Mouse (Mus musculus) MEL (cell line): ENCODE measurements around the gene St7. TPM values are rescaled to one million over a fixed set of nuclear protein-coding genes. Genes with fewer than 3 reads are reported as not detected.

ENCODE experiments used
- DNase-seq: peaks from one replicate; pipeline ENCODE4 v3.0.0; 2011; ENCODE audit warnings: low read depth, low spot score
- H3K27ac ChIP-seq: 2 replicates; pipeline ENCODE4 v1.5.1; 2012; ENCODE audit warnings: low read depth, mild to moderate bottlenecking, control low read depth, low read length, moderate library complexity; ENCODE audit not compliant: control insufficient read depth
- H3K27me3 ChIP-seq, 2 experiments: fragments of 150-350 bp in 1 of 2; sonication (generic) in 1 of 2; 2 replicates each; pipeline ENCODE4 v1.6.1; 2012; ENCODE audit warnings: low read length in 2 of 2, mild to moderate bottlenecking in 2 of 2, improper control_type of control experiment in 1 of 2, moderate library complexity in 1 of 2; ENCODE audit not compliant: insufficient read depth in 2 of 2, control insufficient read depth in 1 of 2
- H3K36me3 ChIP-seq, 2 experiments: 2 replicates each; pipeline ENCODE4 v1.6.1; 2012 to 2014; ENCODE audit warnings: low read length in 2 of 2, improper control_type of control experiment in 1 of 2, inconsistent platforms in 1 of 2, mild to moderate bottlenecking in 1 of 2; ENCODE audit not compliant: insufficient read depth in 2 of 2, control insufficient read depth in 1 of 2
- H3K4me1 ChIP-seq, 2 experiments: fragments of 150-350 bp in 1 of 2; sonication (generic) in 1 of 2; 2 replicates each; pipeline ENCODE4 v1.6.1; 2012; ENCODE audit warnings: low read length in 2 of 2, improper control_type of control experiment in 1 of 2, mild to moderate bottlenecking in 1 of 2; ENCODE audit not compliant: insufficient read depth in 2 of 2, control insufficient read depth in 1 of 2
- H3K4me3 ChIP-seq, 2 experiments: fragments of 150-350 bp in 1 of 2; sonication (generic) in 1 of 2; 2 replicates each; pipeline ENCODE4 v1.5.1; 2012; ENCODE audit warnings: low read depth in 2 of 2, low read length in 2 of 2, mild to moderate bottlenecking in 2 of 2, moderate library complexity in 2 of 2, control low read depth in 1 of 2, improper control_type of control experiment in 1 of 2; ENCODE audit not compliant: control insufficient read depth in 1 of 2, insufficient read depth in 1 of 2
- H3K79me2 ChIP-seq: 2 replicates; pipeline ENCODE4 v1.6.1; 2012; ENCODE audit warnings: mild to moderate bottlenecking, low read length, moderate library complexity; ENCODE audit not compliant: control insufficient read depth, poor library complexity, insufficient read depth
- H3K9ac ChIP-seq: 2 replicates; pipeline ENCODE4 v1.6.1; 2012; ENCODE audit warnings: low read depth, mild to moderate bottlenecking, control low read depth, low read length, moderate library complexity; ENCODE audit not compliant: control insufficient read depth, poor library complexity, severe bottlenecking
- H3K9me3 ChIP-seq: fragments of 150-350 bp; sonication (generic); replicated peaks from 2 replicates; pipeline ENCODE4 v1.6.1; 2012; ENCODE audit warnings: mild to moderate bottlenecking, low read length, improper control_type of control experiment, moderate library complexity; ENCODE audit not compliant: insufficient read depth
- BHLHE40 ChIP-seq: IDR thresholded peaks from 2 replicates; pipeline ENCODE4 v1.6.1; 2012; ENCODE audit warnings: low read depth, mild to moderate bottlenecking, inconsistent platforms, low read length, improper control_type of control experiment, borderline replicate concordance
- CHD1 ChIP-seq: IDR thresholded peaks from 2 replicates; pipeline ENCODE4 v1.6.1; 2012; ENCODE audit warnings: low read depth, mild to moderate bottlenecking, inconsistent platforms, low read length, improper control_type of control experiment
- CTCF ChIP-seq, 3 experiments: IDR thresholded peaks in 2 of 3; conservative IDR thresholded peaks in 1 of 3; 2 replicates each; pipeline ENCODE4 v1.5.1; 2011 to 2012; ENCODE audit warnings: low read length in 3 of 3, low read depth in 2 of 3, mild to moderate bottlenecking in 2 of 3, improper control_type of control experiment in 1 of 3, inconsistent platforms in 1 of 3, mixed read lengths in 1 of 3, moderate library complexity in 1 of 3; ENCODE audit not compliant: control insufficient read depth in 1 of 3, insufficient read depth in 1 of 3, poor library complexity in 1 of 3, severe bottlenecking in 1 of 3
- EP300 ChIP-seq, 2 experiments: IDR thresholded peaks; 2 replicates each; pipeline ENCODE4 v1.6.1; 2011; ENCODE audit warnings: improper control_type of control experiment in 2 of 2, low read length in 2 of 2, low read depth in 1 of 2, mild to moderate bottlenecking in 1 of 2
- GABPA ChIP-seq: IDR thresholded peaks from 2 replicates; pipeline ENCODE4 v1.6.1; 2012; ENCODE audit warnings: low read depth, mild to moderate bottlenecking, inconsistent platforms, low read length, improper control_type of control experiment, moderate library complexity
- GATA1 ChIP-seq: IDR thresholded peaks from 2 replicates; pipeline ENCODE4 v1.6.1; 2011; ENCODE audit warnings: low read depth, low read length, improper control_type of control experiment
- HCFC1 ChIP-seq: IDR thresholded peaks from 2 replicates; pipeline ENCODE4 v1.6.1; 2012; ENCODE audit warnings: low read depth, mild to moderate bottlenecking, inconsistent platforms, low read length, improper control_type of control experiment, moderate library complexity
- JUND ChIP-seq: IDR thresholded peaks from 2 replicates; pipeline ENCODE4 v1.6.1; 2011; ENCODE audit warnings: low read depth, mild to moderate bottlenecking, improper control_type of control experiment, low read length
- KAT2A ChIP-seq: conservative IDR thresholded peaks from 2 replicates; pipeline ENCODE4 v1.6.1; 2012; ENCODE audit warnings: low read depth, low read length, improper control_type of control experiment, inconsistent platforms
- MAFK ChIP-seq: IDR thresholded peaks from 2 replicates; pipeline ENCODE4 v1.6.1; 2011; ENCODE audit warnings: low read depth, mild to moderate bottlenecking, low read length, improper control_type of control experiment, borderline replicate concordance
- MAX ChIP-seq: IDR thresholded peaks from 2 replicates; pipeline ENCODE4 v1.6.1; 2011; ENCODE audit warnings: low read length, improper control_type of control experiment
- MAZ ChIP-seq: IDR thresholded peaks from 2 replicates; pipeline ENCODE4 v1.6.1; 2012; ENCODE audit warnings: low read depth, mild to moderate bottlenecking, inconsistent platforms, low read length, improper control_type of control experiment
- MEF2A ChIP-seq: IDR thresholded peaks from 2 replicates; pipeline ENCODE4 v1.6.1; 2014; ENCODE audit warnings: low read depth, mild to moderate bottlenecking, inconsistent platforms, low read length, improper control_type of control experiment; ENCODE audit not compliant: poor library complexity, insufficient replicate concordance, severe bottlenecking; ENCODE audit errors: extremely low read depth
- MYB ChIP-seq: IDR thresholded peaks from 2 replicates; pipeline ENCODE4 v1.6.1; 2011; ENCODE audit warnings: mild to moderate bottlenecking, low read depth, low read length, improper control_type of control experiment
- MYC ChIP-seq: IDR thresholded peaks from 2 replicates; pipeline ENCODE4 v1.6.1; 2011; ENCODE audit warnings: low read depth, mild to moderate bottlenecking, low read length, improper control_type of control experiment, moderate library complexity
- NRF1 ChIP-seq: IDR thresholded peaks from 2 replicates; pipeline ENCODE4 v1.6.1; 2014; ENCODE audit warnings: low read depth, mild to moderate bottlenecking, inconsistent platforms, low read length, improper control_type of control experiment, moderate library complexity; ENCODE audit not compliant: poor library complexity, insufficient read depth, severe bottlenecking
- POLR2A ChIP-seq, 2 experiments: IDR thresholded peaks; 2 replicates each; pipeline ENCODE4 v1.6.1; 2011 to 2012; ENCODE audit warnings: low read length in 2 of 2, mild to moderate bottlenecking in 2 of 2, control low read depth in 1 of 2, improper control_type of control experiment in 1 of 2, low read depth in 1 of 2, moderate library complexity in 1 of 2; ENCODE audit not compliant: control insufficient read depth in 1 of 2, insufficient read depth in 1 of 2, poor library complexity in 1 of 2
- POLR2AphosphoS5 ChIP-seq: IDR thresholded peaks from 2 replicates; pipeline ENCODE4 v1.6.1; 2012; ENCODE audit warnings: low read depth, borderline replicate concordance, mild to moderate bottlenecking, inconsistent platforms, low read length, moderate library complexity, mixed read lengths
- RAD21 ChIP-seq: IDR thresholded peaks from 2 replicates; pipeline ENCODE4 v1.6.1; 2011; ENCODE audit warnings: mild to moderate bottlenecking, low read depth, low read length, improper control_type of control experiment
- RCOR1 ChIP-seq: IDR thresholded peaks from 2 replicates; pipeline ENCODE4 v1.6.1; 2012; ENCODE audit warnings: low read depth, mild to moderate bottlenecking, inconsistent platforms, low read length, improper control_type of control experiment
- SIN3A ChIP-seq: IDR thresholded peaks from 2 replicates; pipeline ENCODE4 v1.6.1; 2012; ENCODE audit warnings: low read length, improper control_type of control experiment, inconsistent platforms
- SMC3 ChIP-seq: IDR thresholded peaks from 2 replicates; pipeline ENCODE4 v1.6.1; 2011; ENCODE audit warnings: low read depth, low read length, improper control_type of control experiment
- TBP ChIP-seq: IDR thresholded peaks from 2 replicates; pipeline ENCODE4 v1.8.0; 2011; ENCODE audit warnings: low read depth, low read length, improper control_type of control experiment
- TCF12 ChIP-seq: IDR thresholded peaks from 2 replicates; pipeline ENCODE4 v1.6.1; 2014; ENCODE audit warnings: low read depth, mild to moderate bottlenecking, inconsistent platforms, low read length, improper control_type of control experiment, moderate library complexity
- UBTF ChIP-seq: IDR thresholded peaks from 2 replicates; pipeline ENCODE4 v1.6.1; 2012; ENCODE audit warnings: low read depth, mild to moderate bottlenecking, inconsistent platforms, low read length, improper control_type of control experiment, moderate library complexity, borderline replicate concordance; ENCODE audit not compliant: insufficient read depth
- USF2 ChIP-seq, 2 experiments: IDR thresholded peaks; 2 replicates each; pipeline ENCODE4 v1.6.1; 2011 to 2012; ENCODE audit warnings: improper control_type of control experiment in 2 of 2, low read length in 2 of 2, borderline replicate concordance in 1 of 2, inconsistent platforms in 1 of 2, low read depth in 1 of 2, mild to moderate bottlenecking in 1 of 2; ENCODE audit not compliant: insufficient read depth in 1 of 2
- ZC3H11A ChIP-seq: IDR thresholded peaks from 2 replicates; pipeline ENCODE4 v1.6.1; 2012; ENCODE audit warnings: low read depth, mild to moderate bottlenecking, inconsistent platforms, low read length, improper control_type of control experiment
- ZKSCAN1 ChIP-seq: IDR thresholded peaks from 2 replicates; pipeline ENCODE4 v1.6.1; 2012; ENCODE audit warnings: low read depth, mild to moderate bottlenecking, inconsistent platforms, low read length, improper control_type of control experiment, moderate library complexity
- polyA plus RNA-seq, 2 experiments: library from polyadenylated mRNA; stranded (reverse) in 1 of 2; unstranded in 1 of 2; fragments of >175 nt in 1 of 2; fragments of >200 nt in 1 of 2; gene quantifications; 2 replicates each; pipeline versions ENCODE4 v1.2.1 to v1.2.4; 2012; ENCODE audit warnings: low replicate concordance in 2 of 2, low read depth in 1 of 2; ENCODE audit not compliant: insufficient read length in 2 of 2, insufficient read depth in 1 of 2, missing spikeins in 1 of 2
- total RNA-seq: library from RNA; depleted of rRNA; stranded (reverse); fragments of 300-350 nt; gene quantifications from 2 replicates; pipeline ENCODE4 v1.2.3, GENCODE M21; 2012

St7 gene
- total and polyA plus RNA-seq, 3 experiments = 34.4 to 48.5 TPM; not detected in 1

DNA sequence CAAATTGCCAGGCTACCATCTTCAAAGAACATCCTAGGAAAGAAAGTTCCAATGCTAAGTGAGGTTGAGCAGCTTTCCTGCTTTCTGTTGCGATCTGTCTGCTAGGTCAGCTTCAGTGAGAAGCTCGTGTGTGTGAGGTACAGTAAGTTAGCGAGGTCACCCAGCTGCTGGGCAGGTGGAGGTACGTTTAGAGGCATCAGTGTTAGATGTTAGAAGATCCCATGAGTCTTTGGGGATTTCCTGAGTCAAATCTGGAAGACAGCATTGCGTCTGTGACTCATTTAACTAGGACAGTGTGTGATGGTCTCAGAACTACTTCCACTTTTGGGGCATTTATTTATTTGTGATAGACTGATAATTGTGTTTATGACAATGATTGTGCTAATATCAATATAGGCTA is 39.0 kb downstream of the St7 start:
- H3K27ac ChIP-seq = no peak overlapping the region
- TF ChIP-seq JUND = no peak
- TF ChIP-seq SIN3A = no peak
- TF ChIP-seq TCF12 = no peak
- TF ChIP-seq EP300 (IDR thresholded peaks at IDR 0.05; ENCODE audit: low read depth in 1 of 2, low read length in 2 of 2) = no peak
- TF ChIP-seq MEF2A = no peak
- TF ChIP-seq BHLHE40 = no peak
- TF ChIP-seq KAT2A = no peak
- TF ChIP-seq UBTF = no peak
- no peak for TF ChIP-seq ZC3H11A
- no peak for TF ChIP-seq NRF1
- no peak for TF ChIP-seq POLR2A (IDR thresholded peaks at IDR 0.05; ENCODE audit: control insufficient read depth in 1 of 2, insufficient read depth in 1 of 2, low read depth in 1 of 2, low read length in 2 of 2, poor library complexity in 1 of 2)
- no peak for TF ChIP-seq MYC
- no peak for TF ChIP-seq SMC3
- no peak for TF ChIP-seq TBP
- no peak for TF ChIP-seq ZKSCAN1
- no peak for TF ChIP-seq POLR2AphosphoS5
- TF ChIP-seq GABPA = no peak
- H3K27me3 ChIP-seq = no peaks in the 10 kb centered on the region
- peaks cover 16% of the 10 kb centered on the region; the same call in 1 of the 2 replicates for H3K79me2 ChIP-seq
- no peak for DNase-seq
- H3K36me3 ChIP-seq = peaks cover 0 to 41% of the 10 kb centered on the region in 2 experiments; a peak in 2 of 4 replicates
- H3K9ac ChIP-seq = no peak overlapping the region
- H3K9me3 ChIP-seq = no peaks in the 10 kb centered on the region
- H3K4me3 ChIP-seq = no peak overlapping the region
- H3K4me1 ChIP-seq = peaks cover 21 to 41% of the 10 kb centered on the region in 2 experiments

DNA sequence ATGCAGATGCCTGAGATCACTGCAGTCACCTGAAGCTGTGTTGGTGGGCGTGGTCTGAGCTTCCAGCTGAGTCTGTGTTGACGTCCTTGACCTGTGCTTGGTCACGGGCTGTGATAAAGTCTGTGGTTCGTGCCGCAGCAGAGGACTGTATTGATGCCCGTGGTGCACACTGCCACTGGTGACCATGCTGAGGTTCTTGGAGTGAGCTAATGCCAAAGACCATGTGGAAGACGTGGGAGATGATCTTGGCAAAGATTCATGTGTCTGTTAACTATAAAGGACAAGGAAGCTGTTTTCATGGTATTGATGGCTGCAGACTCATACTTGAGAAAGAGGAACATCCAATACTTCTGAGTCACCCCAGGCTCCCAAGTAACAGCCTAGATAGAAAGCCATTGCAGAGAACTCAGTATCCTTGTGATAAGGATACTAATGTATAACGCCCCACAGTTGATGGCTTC is 41.2 kb downstream of the St7 start:
- H3K9me3 ChIP-seq = no peaks in the 10 kb centered on the region
- peaks cover 0 to 37% of the 10 kb centered on the region in 2 experiments; a peak in 2 of 4 replicates for H3K36me3 ChIP-seq
- no peak overlapping the region for H3K9ac ChIP-seq
- no peaks in the 10 kb centered on the region for H3K27me3 ChIP-seq
- H3K4me1 ChIP-seq = peaks cover 14 to 34% of the 10 kb centered on the region in 2 experiments
- H3K4me3 ChIP-seq = peak overlapping the region; percentile 35 to 36; a peak in 3 of 4 replicates
- H3K79me2 ChIP-seq = peaks cover 18% of the 10 kb centered on the region
- H3K27ac ChIP-seq = peak overlapping the region; percentile 56
- peak; percentile 89 for DNase-seq
- no peak for TF ChIP-seq GABPA
- no peak for TF ChIP-seq SMC3
- TF ChIP-seq JUND = no peak
- TF ChIP-seq RCOR1 = 0 out of 2 replicates have a peak, but pooled peaks have one; percentile 67
- no peak for TF ChIP-seq UBTF
- no peak for TF ChIP-seq ZC3H11A
- no peak for TF ChIP-seq MAFK
- TF ChIP-seq MAX = 0 out of 2 replicates have a peak, but pooled peaks have one; percentile 41
- no peak for TF ChIP-seq USF2 (IDR thresholded peaks at IDR 0.05; ENCODE audit: borderline replicate concordance in 1 of 2, insufficient read depth in 1 of 2, low read depth in 1 of 2, low read length in 2 of 2)
- TF ChIP-seq CHD1 = no peak
- no peak for TF ChIP-seq MEF2A
- no peak for TF ChIP-seq TBP
- TF ChIP-seq GATA1 = peak; percentile 73
- TF ChIP-seq KAT2A = no peak
- TF ChIP-seq ZKSCAN1 = no peak
- no peak for TF ChIP-seq CTCF (IDR thresholded peaks at IDR 0.05 in 2 of 3, conservative IDR thresholded peaks at IDR 0.05 in 1 of 3; ENCODE audit: control insufficient read depth in 1 of 3, insufficient read depth in 1 of 3, low read depth in 2 of 3, low read length in 3 of 3, poor library complexity in 1 of 3, severe bottlenecking in 1 of 3)
- TF ChIP-seq MAZ = no peak
- TF ChIP-seq TCF12 = peak; percentile 40; the same call in 1 of the 2 replicates
- TF ChIP-seq HCFC1 = no peak
- TF ChIP-seq RAD21 = no peak
- no peak for TF ChIP-seq POLR2AphosphoS5
- TF ChIP-seq MYB = 0 out of 2 replicates have a peak, but pooled peaks have one; percentile 29
